Mouse (Mus musculus) urinary bladder, postnatal 4 days (tissue): ENCODE measurements around the gene Itga6.

ENCODE experiments used
- DNase-seq, 2 experiments: peaks; one replicate each; pipeline ENCODE4 v3.0.0; 2021 to 2022; ENCODE audit warnings: low spot score in 2 of 2

Itga6 gene

GRCm38 (mm10) chr2:71730623-71731612 lies 14.5 kb upstream of the Itga6 start:
- DNase-seq, result no peak

- DNase-seq, result no peak
Measured at GRCm38 (mm10) chr2:71734792-71735392, 10.5 kb upstream of the Itga6 start.

- no peak for DNase-seq
Measured at GRCm38 (mm10) chr2:71735541-71736159, 9.8 kb upstream of the Itga6 start.

- DNase-seq, result no peak
Measured at GRCm38 (mm10) chr2:71736213-71736612, 9.2 kb upstream of the Itga6 start.

GRCm38 (mm10) chr2:71739173-71739860 lies 6.1 kb upstream of the Itga6 start:
- no peak for DNase-seq

GRCm38 (mm10) chr2:71742557-71742956 lies 2.9 kb upstream of the Itga6 start:
- DNase-seq, result no peak

GRCm38 (mm10) chr2:71743377-71743776 lies 2.0 kb upstream of the Itga6 start:
- no peak for DNase-seq

- DNase-seq, result no peak
Measured at GRCm38 (mm10) chr2:71744320-71744719, 1.1 kb upstream of the Itga6 start.

GRCm38 (mm10) chr2:71744861-71745507 lies 432 bp upstream of the Itga6 start:
- DNase-seq, result no peak

GRCm38 (mm10) chr2:71748451-71748850 lies 3.0 kb downstream of the Itga6 start:
- DNase-seq, result no peak

- no peak for DNase-seq
Measured at GRCm38 (mm10) chr2:71749367-71750086, 4.1 kb downstream of the Itga6 start.

- no peak for DNase-seq
Measured at GRCm38 (mm10) chr2:71750087-71750453, 4.7 kb downstream of the Itga6 start.

- DNase-seq, result no peak
Measured at GRCm38 (mm10) chr2:71751336-71751735, 5.9 kb downstream of the Itga6 start.

- DNase-seq, result no peak
Measured at GRCm38 (mm10) chr2:71751863-71752262, 6.4 kb downstream of the Itga6 start.

- DNase-seq, result no peak
Measured at GRCm38 (mm10) chr2:71752383-71752782, 7.0 kb downstream of the Itga6 start.

GRCm38 (mm10) chr2:71753161-71753560 lies 7.7 kb downstream of the Itga6 start:
- DNase-seq, result no peak

GRCm38 (mm10) chr2:71755748-71756147 lies 10.3 kb downstream of the Itga6 start:
- DNase-seq, result no peak

GRCm38 (mm10) chr2:71757098-71757497 lies 11.7 kb downstream of the Itga6 start:
- DNase-seq, result no peak

- DNase-seq, result no peak
Measured at GRCm38 (mm10) chr2:71758591-71759531, 13.4 kb downstream of the Itga6 start.

- no peak for DNase-seq
Measured at GRCm38 (mm10) chr2:71760091-71760490, 14.7 kb downstream of the Itga6 start.
